Mouse (Mus musculus) CD4-positive, CD25-positive, alpha-beta regulatory T cell, adult 4 months (primary cell): ENCODE measurements at regions not wholly inside any gene's neighbourhood (a gene's known extent, or its start where the extent isn't known, plus 50 kb on each side); places are given as distances from the start of the nearest gene placed in this dataset.

ENCODE experiments used
- ATAC-seq: one replicate; pipeline ENCODE4 v1.8.0; 2017

- no peak for ATAC-seq
Measured at GRCm38 (mm10) chr10:54269785-54270184, 193.4 kb upstream of the Man1a start.

GRCm38 (mm10) chr10:54269354-54269753 is 192.9 kb upstream of the Man1a start:
- no peak for ATAC-seq

GRCm38 (mm10) chr10:54266656-54267055 is 190.2 kb upstream of the Man1a start:
- ATAC-seq: no peak

- ATAC-seq: peak; percentile 92
Measured at GRCm38 (mm10) chr10:54254874-54255641, 178.6 kb upstream of the Man1a start.

- ATAC-seq: no peak
Measured at GRCm38 (mm10) chr10:54244995-54245394, 168.6 kb upstream of the Man1a start.

GRCm38 (mm10) chr10:54202362-54202761 is 126.0 kb upstream of the Man1a start:
- ATAC-seq: no peak

GRCm38 (mm10) chr10:54201727-54202126 is 125.3 kb upstream of the Man1a start:
- ATAC-seq: no peak

- ATAC-seq: no peak
Measured at GRCm38 (mm10) chr10:54182670-54183069, 106.3 kb upstream of the Man1a start.

- ATAC-seq: no peak
Measured at GRCm38 (mm10) chr10:54169320-54169719, 92.9 kb upstream of the Man1a start.

GRCm38 (mm10) chr10:54161091-54161742 is 84.8 kb upstream of the Man1a start:
- no peak for ATAC-seq

- no peak for ATAC-seq
Measured at GRCm38 (mm10) chr10:54153928-54154327, 77.5 kb upstream of the Man1a start.

- no peak for ATAC-seq
Measured at GRCm38 (mm10) chr10:54132634-54133033, 56.2 kb upstream of the Man1a start.
